Mouse (Mus musculus): Measurements from ENCODE around the gene Akirin1.

DNA sequence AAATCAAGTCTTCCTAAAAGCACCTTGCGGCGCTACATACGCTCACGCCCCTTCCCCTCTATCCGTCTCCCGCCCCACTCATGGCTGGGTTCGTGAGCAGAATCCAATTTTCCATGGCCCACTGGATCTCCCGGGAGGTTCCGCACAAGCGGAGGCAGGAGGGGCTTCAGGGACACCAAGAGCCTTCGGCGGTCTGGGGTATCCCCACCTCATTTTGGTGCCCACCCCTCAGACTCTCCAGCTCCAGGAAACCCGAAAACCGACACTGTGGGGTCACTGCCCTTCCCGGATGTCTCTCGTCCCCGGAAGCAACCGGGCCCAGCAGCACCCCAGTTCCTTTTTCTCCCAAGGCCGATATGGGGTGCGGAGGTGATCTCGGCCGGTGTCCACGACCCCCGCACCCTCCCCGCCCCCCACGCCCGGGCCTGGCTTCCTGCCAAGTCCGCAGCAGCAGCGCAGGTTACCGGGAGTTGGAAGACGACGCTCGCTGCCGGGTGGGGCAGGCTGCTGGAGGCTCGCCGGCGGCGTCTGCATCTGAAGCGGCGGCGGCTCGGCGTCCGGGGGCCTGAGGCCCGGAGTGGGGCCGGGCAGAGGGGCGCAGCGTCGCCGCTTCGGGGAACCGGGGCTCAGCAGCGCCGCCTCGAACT, 538 bp downstream of the Akirin1 start:
- TF ChIP-seq POLR2A (IDR thresholded peaks at IDR 0.05; ENCODE audit: borderline replicate concordance, extremely low read depth, insufficient read depth, insufficient read length, poor library complexity, severe bottlenecking) (no peak), CTCF (IDR thresholded peaks at IDR 0.05; ENCODE audit: borderline replicate concordance, extremely low read depth, insufficient read depth, insufficient read length) (no peak)
